Mouse (Mus musculus) heart, adult 2 months (tissue): ENCODE data around the gene A930018P22Rik. TPM values are rescaled to one million over a fixed set of nuclear protein-coding genes. Genes with fewer than 3 reads are reported as not detected.

ENCODE experiments used
- DNase-seq, 2 experiments: peaks; one replicate each; pipeline ENCODE4 v3.0.0; 2021
- H3K27ac ChIP-seq: fragments of 200-600 bp; 2 replicates; pipeline ENCODE4 v1.8.1; 2022
- H3K27me3 ChIP-seq: fragments of 200-500 bp; 2 replicates; pipeline ENCODE4 v1.6.1; 2012; ENCODE audit warnings: mild to moderate bottlenecking, low read length, inconsistent platforms, mixed read lengths; ENCODE audit not compliant: control insufficient read depth, insufficient read depth
- H3K36me3 ChIP-seq: fragments of 200-500 bp; 2 replicates; pipeline ENCODE4 v1.6.1; 2012; ENCODE audit warnings: low read length, inconsistent platforms; ENCODE audit not compliant: control insufficient read depth, insufficient read depth
- H3K4me1 ChIP-seq: fragments of 200-500 bp; 2 replicates; pipeline ENCODE4 v1.6.1; 2011; ENCODE audit warnings: low read length; ENCODE audit not compliant: control insufficient read depth, insufficient read depth
- H3K4me3 ChIP-seq: fragments of 200-600 bp; 2 replicates; pipeline ENCODE4 v1.8.1; 2022
- H3K79me2 ChIP-seq: fragments of 200-500 bp; replicated peaks from 2 replicates; pipeline ENCODE4 v1.6.1; 2012; ENCODE audit warnings: mild to moderate bottlenecking, inconsistent platforms, low read length, moderate library complexity, mixed read lengths; ENCODE audit not compliant: control insufficient read depth, insufficient read depth
- H3K9ac ChIP-seq: fragments of 200-500 bp; 2 replicates; pipeline ENCODE4 v1.6.1; 2012; ENCODE audit warnings: low read depth, mild to moderate bottlenecking, control low read depth, inconsistent platforms, low read length, mixed read lengths
- CTCF ChIP-seq: fragments of 200-600 bp; IDR thresholded peaks from 2 replicates; pipeline ENCODE4 v1.8.1; 2022; ENCODE audit warnings: antibody characterized with exemption, mild to moderate bottlenecking, moderate library complexity
- EP300 ChIP-seq: fragments of 200-500 bp; IDR thresholded peaks from 2 replicates; pipeline ENCODE4 v1.6.1; 2011; ENCODE audit warnings: low read depth, low read length, control low read depth; ENCODE audit not compliant: insufficient read depth
- POLR2A ChIP-seq: fragments of 200-500 bp; IDR thresholded peaks from 2 replicates; pipeline ENCODE4 v1.6.1; 2011; ENCODE audit warnings: mild to moderate bottlenecking, low read depth, low read length, control low read depth; ENCODE audit not compliant: insufficient read depth
- WGBS: fragments of 180-500 bp; shearing (Covaris S2); methylation state at CpG from one replicate; pipeline ENCODE4 v1.1.7; 2018; 5-methylcytosine and 5-hydroxymethylcytosine counted together
- intact Hi-C: fragments of 180-260 bp; cut with DNase I; formaldehyde crosslinking; loops from one replicate; pipeline ENCODE4 v1.15.1; 2025
- polyA plus RNA-seq: library from polyadenylated mRNA; depleted of rRNA; stranded (reverse); fragments of >200 nt; gene quantifications from 2 replicates; pipeline ENCODE4 v1.2.3, GENCODE M21; 2012
- total RNA-seq, 2 experiments: library from RNA; stranded (reverse); gene quantifications; 2 replicates each; pipeline ENCODE4 v1.2.3; 2021

A930018P22Rik gene
- total and polyA plus RNA-seq, 3 experiments = 0.48 to 0.63 TPM; not detected in 1

GRCm38 (mm10) chr2:104163418-104163817, 40.8 kb downstream of the A930018P22Rik start:
- TF ChIP-seq POLR2A (no peak), EP300 (no peak), CTCF (no peak)
- Histone ChIP-seq H3K4me1 (no peaks in the 10 kb centered on the region), H3K27ac (no peak overlapping the region), H3K4me3 (no peak overlapping the region), H3K27me3 (no peaks in the 10 kb centered on the region), H3K79me2 (no peaks in the 10 kb centered on the region), H3K9ac (no peak overlapping the region), H3K36me3 (no peaks in the 10 kb centered on the region)
- no peak for DNase-seq
- WGBS = 78% methylated on average over 7 of the region's 7 CpGs
- intact Hi-C loops = no loop called here

- intact Hi-C loops = no loop called here
Measured at GRCm38 (mm10) chr2:104163978-104164487, 41.5 kb downstream of the A930018P22Rik start.

DNA sequence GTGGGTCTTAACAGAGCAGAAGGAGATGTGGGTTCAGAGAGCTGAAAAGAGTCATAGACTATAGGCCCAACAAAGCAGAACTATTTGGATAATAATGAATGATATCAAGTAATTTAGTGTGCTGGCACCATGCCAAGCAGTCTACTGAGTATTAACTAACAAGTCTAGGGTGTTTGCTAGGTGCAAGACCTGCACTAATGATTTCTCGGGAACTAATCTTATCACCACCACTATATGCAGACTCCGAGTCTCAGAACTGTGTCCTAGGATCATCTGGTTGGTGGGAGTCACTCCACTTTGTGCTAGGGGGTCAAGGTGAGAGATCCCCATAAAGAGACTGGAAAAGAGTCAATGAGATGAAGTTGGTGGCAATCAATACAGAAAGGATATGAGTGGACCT, 43.1 kb downstream of the A930018P22Rik start:
- WGBS = 73% methylated on average over 2 of the region's 2 CpGs
- Histone ChIP-seq H3K27me3 (no peaks in the 10 kb centered on the region), H3K4me3 (no peak overlapping the region), H3K79me2 (no peaks in the 10 kb centered on the region), H3K36me3 (no peaks in the 10 kb centered on the region), H3K27ac (no peak overlapping the region), H3K9ac (no peak overlapping the region), H3K4me1 (no peaks in the 10 kb centered on the region)
- DNase-seq = no peak
- no peak for TF ChIP-seq POLR2A
- TF ChIP-seq EP300 = no peak
- no peak for TF ChIP-seq CTCF
- intact Hi-C loops = no loop called here

More at GRCm38 (mm10) chr2:104163978-104164487, 41.5 kb downstream of the A930018P22Rik start:
- Histone ChIP-seq H3K36me3 (no peaks in the 10 kb centered on the region), H3K27ac (no peak overlapping the region), H3K4me1 (no peaks in the 10 kb centered on the region), H3K27me3 (no peaks in the 10 kb centered on the region), H3K79me2 (no peaks in the 10 kb centered on the region), H3K4me3 (no peak overlapping the region), H3K9ac (no peak overlapping the region)
- 83% methylated on average over 4 of the region's 4 CpGs for WGBS
- DNase-seq = no peak
- TF ChIP-seq CTCF = no peak

GRCm38 (mm10) chr2:104167765-104168164, 45.2 kb downstream of the A930018P22Rik start:
- Histone ChIP-seq H3K9ac (no peak overlapping the region), H3K79me2 (no peaks in the 10 kb centered on the region), H3K4me3 (no peak overlapping the region), H3K4me1 (no peaks in the 10 kb centered on the region), H3K27ac (no peak overlapping the region), H3K27me3 (no peaks in the 10 kb centered on the region), H3K36me3 (no peaks in the 10 kb centered on the region)
- DNase-seq = no peak
- WGBS = 94% methylated on average over 23 of the region's 23 CpGs
- intact Hi-C loops = no loop called here
- TF ChIP-seq CTCF (no peak), EP300 (no peak), POLR2A (no peak)

DNA sequence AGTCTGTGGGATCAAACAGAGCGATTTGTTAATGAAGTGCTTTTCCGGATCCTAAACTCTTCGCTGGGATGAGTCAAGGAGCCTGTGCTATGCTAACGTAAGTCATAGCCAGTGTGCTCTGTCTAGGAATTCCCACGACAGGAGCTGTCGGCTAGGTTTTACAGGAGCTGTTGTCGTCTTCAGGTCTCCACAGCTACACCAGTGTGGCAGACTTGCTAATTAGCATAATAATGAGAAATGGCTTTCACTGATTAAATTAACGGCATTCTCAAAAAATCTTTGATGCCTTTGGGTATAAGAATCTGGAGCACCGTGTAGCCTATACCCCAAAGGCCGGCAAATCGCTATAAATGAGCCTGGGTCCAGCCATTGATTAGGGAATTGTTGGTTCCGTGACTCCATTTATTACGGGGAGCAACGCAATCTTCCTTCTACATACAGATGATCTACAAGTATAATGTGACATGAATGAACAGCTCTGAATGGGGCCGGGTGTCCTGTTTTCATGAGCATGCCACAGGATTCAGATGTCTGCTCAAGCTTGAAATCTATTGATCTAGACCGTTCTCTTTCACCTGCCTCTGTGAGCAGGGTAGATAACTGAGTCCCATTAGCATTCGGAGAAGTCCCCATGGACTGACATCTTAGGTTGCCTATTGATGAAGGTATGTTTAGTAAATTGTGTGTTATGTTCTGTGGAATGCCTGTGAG, 45.8 kb downstream of the A930018P22Rik start:
- TF ChIP-seq EP300 (no peak), POLR2A (no peak), CTCF (no peak)
- Histone ChIP-seq H3K79me2 (no peaks in the 10 kb centered on the region), H3K27me3 (no peaks in the 10 kb centered on the region), H3K9ac (no peak overlapping the region), H3K4me3 (no peak overlapping the region), H3K36me3 (no peaks in the 10 kb centered on the region), H3K27ac (no peak overlapping the region), H3K4me1 (peaks cover 2% of the 10 kb centered on the region)
- WGBS = 93% methylated on average over 17 of the region's 17 CpGs
- intact Hi-C loops = no loop called here
- no peak for DNase-seq

- Histone ChIP-seq H3K4me3 (no peak overlapping the region), H3K27ac (peak overlapping the region; percentile 19; the same call in 1 of the 2 replicates), H3K79me2 (no peaks in the 10 kb centered on the region), H3K4me1 (peaks cover 9% of the 10 kb centered on the region), H3K36me3 (no peaks in the 10 kb centered on the region), H3K9ac (no peak overlapping the region), H3K27me3 (no peaks in the 10 kb centered on the region)
- no peak for TF ChIP-seq EP300
- no peak for TF ChIP-seq CTCF
- TF ChIP-seq POLR2A = no peak
- 40% methylated on average over 11 of the region's 11 CpGs for WGBS
- DNase-seq = no peak
- intact Hi-C loops = no loop called here
Measured at GRCm38 (mm10) chr2:104172695-104173348, 50.3 kb downstream of the A930018P22Rik start.
